Mouse (Mus musculus) myocyte (in vitro differentiated cells): ENCODE results near the gene Mum1. TPM values are rescaled to one million over a fixed set of nuclear protein-coding genes. Genes with fewer than 3 reads are reported as not detected.

Experiments
- H3K27me3 ChIP-seq: one replicate; pipeline ENCODE4 v1.6.1; 2011; ENCODE audit not compliant: control insufficient read depth, insufficient read depth, insufficient read length
- H3K36me3 ChIP-seq: one replicate; pipeline ENCODE4 v1.6.1; 2011; ENCODE audit not compliant: control insufficient read depth, insufficient read depth
- H3K4me2 ChIP-seq: one replicate; pipeline ENCODE4 v1.6.1; 2011; ENCODE audit warnings: low read depth, control low read depth
- H3K4me3 ChIP-seq: one replicate; pipeline ENCODE4 v1.5.1; 2011; ENCODE audit warnings: mild to moderate bottlenecking, control low read depth, moderate library complexity
- H3K79me2 ChIP-seq: one replicate; pipeline ENCODE4 v1.6.1; 2011; ENCODE audit not compliant: control insufficient read depth, insufficient read depth
- H3ac ChIP-seq: one replicate; pipeline ENCODE4 v1.6.1; 2011; ENCODE audit not compliant: control insufficient read depth, insufficient read length
- CEBPB ChIP-seq: IDR thresholded peaks from 2 replicates; pipeline ENCODE4 v1.6.1; 2011; ENCODE audit warnings: mild to moderate bottlenecking, moderate library complexity; ENCODE audit not compliant: poor library complexity, insufficient read depth, severe bottlenecking
- E2F4 ChIP-seq: IDR thresholded peaks from one replicate; pipeline ENCODE4 v1.6.1; 2011; ENCODE audit warnings: mild to moderate bottlenecking, control low read depth, moderate library complexity; ENCODE audit not compliant: insufficient read depth
- MAX ChIP-seq: IDR thresholded peaks from one replicate; pipeline ENCODE4 v1.6.1; 2011; ENCODE audit warnings: low read depth, mild to moderate bottlenecking, control low read depth
- MYOD1 ChIP-seq, 3 experiments: IDR thresholded peaks; one replicate each; pipeline ENCODE4 v1.6.1; 2011; ENCODE audit warnings: control low read depth in 2 of 3, low read depth in 2 of 3, mild to moderate bottlenecking in 2 of 3, moderate library complexity in 1 of 3; ENCODE audit not compliant: insufficient read length in 2 of 3, control insufficient read depth in 1 of 3
- MYOG ChIP-seq, 3 experiments: IDR thresholded peaks; one replicate each; pipeline ENCODE4 v1.6.1; 2011; ENCODE audit warnings: control low read depth in 2 of 3, low read depth in 2 of 3, mild to moderate bottlenecking in 2 of 3; ENCODE audit not compliant: insufficient read length in 2 of 3, control insufficient read depth in 1 of 3, insufficient read depth in 1 of 3
- POLR2A ChIP-seq: IDR thresholded peaks from one replicate; pipeline ENCODE4 v1.6.1; 2011; ENCODE audit warnings: low read depth, mild to moderate bottlenecking, control low read depth, moderate library complexity; ENCODE audit not compliant: insufficient read length
- POLR2AphosphoS2 ChIP-seq: IDR thresholded peaks from one replicate; pipeline ENCODE4 v1.6.1; 2011; ENCODE audit warnings: low read depth, control low read depth; ENCODE audit not compliant: insufficient read length
- REST ChIP-seq: IDR thresholded peaks from one replicate; pipeline ENCODE4 v1.6.1; 2011; ENCODE audit warnings: mild to moderate bottlenecking, control low read depth, moderate library complexity; ENCODE audit not compliant: insufficient read depth, insufficient read length
- SRF ChIP-seq: IDR thresholded peaks from one replicate; pipeline ENCODE4 v1.6.1; 2011; ENCODE audit warnings: low read depth; ENCODE audit not compliant: control insufficient read depth, insufficient read length
- TCF12 ChIP-seq: IDR thresholded peaks from one replicate; pipeline ENCODE4 v1.6.1; 2011; ENCODE audit warnings: mild to moderate bottlenecking, control low read depth; ENCODE audit not compliant: poor library complexity, insufficient read depth, severe bottlenecking
- TCF3 ChIP-seq: IDR thresholded peaks from one replicate; pipeline ENCODE4 v1.6.1; 2011; ENCODE audit warnings: low read depth, control low read depth; ENCODE audit not compliant: insufficient read length
- USF1 ChIP-seq: IDR thresholded peaks from one replicate; pipeline ENCODE4 v1.6.1; 2011; ENCODE audit warnings: low read depth, mild to moderate bottlenecking, control low read depth, moderate library complexity
- polyA plus RNA-seq: library from polyadenylated mRNA; unstranded; fragments of >200 nt; fragmentation: generic; extraction: Trizol; gene quantifications from one replicate; pipeline ENCODE4 v1.2.1, GENCODE M21; 2012; ENCODE audit warnings: missing spikeins

Mum1 gene
- polyA plus RNA-seq, 1 experiment = 30.7 TPM

DNA sequence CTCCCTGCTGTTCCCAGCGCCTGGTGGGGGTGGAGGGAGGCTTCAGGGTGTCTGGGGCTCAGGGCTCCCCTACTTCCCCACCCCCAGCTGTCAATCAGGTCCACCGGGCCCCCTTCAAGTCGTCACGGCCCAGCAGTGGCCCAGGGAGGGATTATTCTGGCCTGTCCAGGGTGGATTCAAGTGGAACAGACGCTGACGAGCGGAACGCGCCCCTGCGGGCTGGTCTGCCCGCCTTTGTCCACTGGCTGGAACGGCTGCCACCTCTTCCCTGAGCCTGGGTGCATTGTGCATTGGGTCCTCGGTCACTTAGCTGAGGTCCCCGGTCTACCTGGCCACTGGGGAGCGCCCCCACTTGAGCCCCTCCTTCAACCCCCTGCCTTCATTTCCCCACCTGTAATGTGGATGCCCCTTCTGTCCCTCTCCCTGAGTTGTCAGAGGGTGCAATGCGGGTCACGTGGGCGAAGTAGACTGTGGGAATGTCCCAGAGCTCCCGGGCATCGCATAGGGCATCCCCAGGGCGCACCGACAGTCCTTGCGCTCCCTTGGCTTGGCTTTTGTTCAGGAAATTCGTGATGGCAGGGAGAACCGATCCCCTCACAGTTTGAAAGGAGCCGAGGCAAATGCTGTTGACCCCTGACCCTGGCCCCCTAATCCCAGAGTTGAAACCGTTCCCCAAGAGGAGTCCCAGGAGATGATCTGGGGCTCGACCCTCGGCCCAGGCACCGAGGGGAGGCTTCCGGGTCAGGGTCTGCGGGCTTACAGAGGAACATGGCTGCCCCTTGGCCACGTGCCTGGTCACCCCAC is 29.3 kb upstream of the Mum1 start:
- H3K4me2 ChIP-seq = no peak overlapping the region
- TF ChIP-seq REST = no peak
- TF ChIP-seq MYOD1 (IDR thresholded peaks at IDR 0.05; ENCODE audit: control insufficient read depth in 1 of 3, insufficient read length in 2 of 3, low read depth in 2 of 3) = no peak
- no peak for TF ChIP-seq MYOG (IDR thresholded peaks at IDR 0.05; ENCODE audit: control insufficient read depth in 1 of 3, insufficient read depth in 1 of 3, insufficient read length in 2 of 3, low read depth in 2 of 3)
- no peak for TF ChIP-seq CEBPB
- TF ChIP-seq TCF12 = no peak
- TF ChIP-seq MAX = no peak
- no peak for TF ChIP-seq POLR2A
- no peak for TF ChIP-seq SRF
- no peak for TF ChIP-seq E2F4
- no peak for TF ChIP-seq USF1
- TF ChIP-seq TCF3 = no peak
- TF ChIP-seq POLR2AphosphoS2 = no peak
- H3K27me3 ChIP-seq = no peaks in the 10 kb centered on the region
- no peaks in the 10 kb centered on the region for H3K79me2 ChIP-seq
- no peak overlapping the region for H3K4me3 ChIP-seq
- H3ac ChIP-seq = no peak overlapping the region
- no peaks in the 10 kb centered on the region for H3K36me3 ChIP-seq

DNA sequence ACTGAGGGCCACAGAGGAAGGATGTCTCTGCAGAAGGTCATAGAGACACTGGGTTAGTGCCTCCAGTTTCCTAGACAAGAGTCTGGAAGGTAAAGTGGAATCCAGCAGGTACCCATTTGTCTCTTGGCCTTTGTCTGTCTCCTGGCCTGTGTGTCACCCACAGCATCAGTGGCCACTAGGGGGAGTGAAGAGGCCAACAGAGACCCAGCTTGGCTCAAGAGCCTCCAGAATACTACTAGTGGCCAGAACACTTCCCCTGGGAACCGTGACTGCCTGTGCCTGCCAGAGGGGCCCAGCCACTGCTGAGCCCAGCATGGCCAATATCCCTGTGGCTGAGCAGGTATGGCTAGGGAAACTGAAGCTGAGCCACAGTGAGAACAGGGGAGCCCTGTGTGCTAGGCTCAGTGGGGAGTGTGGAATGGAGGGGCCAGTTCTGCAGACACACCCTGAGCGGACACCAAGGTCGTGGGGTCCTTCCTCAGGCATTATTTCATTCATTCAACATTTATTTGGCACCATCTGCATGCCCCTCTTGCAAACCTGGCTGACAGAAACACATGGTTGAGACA is 26.7 kb upstream of the Mum1 start:
- Histone ChIP-seq H3K4me2 (no peak overlapping the region), H3K27me3 (no peaks in the 10 kb centered on the region), H3K4me3 (no peak overlapping the region), H3K36me3 (no peaks in the 10 kb centered on the region), H3K79me2 (no peaks in the 10 kb centered on the region), H3ac (no peak overlapping the region)
- TF ChIP-seq CEBPB = no peak
- no peak for TF ChIP-seq REST
- TF ChIP-seq TCF3 = no peak
- TF ChIP-seq SRF = no peak
- no peak for TF ChIP-seq MYOD1 (IDR thresholded peaks at IDR 0.05; ENCODE audit: control insufficient read depth in 1 of 3, insufficient read length in 2 of 3, low read depth in 2 of 3)
- no peak for TF ChIP-seq MYOG (IDR thresholded peaks at IDR 0.05; ENCODE audit: control insufficient read depth in 1 of 3, insufficient read depth in 1 of 3, insufficient read length in 2 of 3, low read depth in 2 of 3)
- no peak for TF ChIP-seq POLR2A
- no peak for TF ChIP-seq USF1
- TF ChIP-seq POLR2AphosphoS2 = no peak
- no peak for TF ChIP-seq TCF12
- TF ChIP-seq E2F4 = no peak
- TF ChIP-seq MAX = no peak

DNA sequence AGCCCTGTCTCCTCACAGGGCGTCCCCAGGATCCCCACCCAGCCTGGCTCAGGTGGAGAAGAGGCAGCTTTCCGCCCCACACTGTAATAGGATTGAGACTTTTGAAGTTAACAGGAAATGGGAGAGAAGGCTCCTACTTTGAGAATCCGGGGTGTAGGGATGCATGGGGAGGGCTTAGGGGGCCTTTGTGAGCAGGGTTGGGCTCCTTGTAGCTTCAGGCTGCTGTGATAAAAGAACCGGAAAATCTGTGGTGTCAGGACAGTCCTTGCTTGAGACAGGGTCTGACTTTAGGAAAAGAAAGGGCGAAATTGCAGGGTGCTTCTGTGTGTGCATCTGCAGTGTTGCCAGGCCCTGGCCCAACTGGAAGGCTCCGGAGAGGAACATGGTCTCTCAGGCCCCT is 25.7 kb upstream of the Mum1 start:
- H3K27me3 ChIP-seq = no peaks in the 10 kb centered on the region
- H3ac ChIP-seq = no peak overlapping the region
- H3K4me3 ChIP-seq = no peak overlapping the region
- H3K79me2 ChIP-seq = no peaks in the 10 kb centered on the region
- no peaks in the 10 kb centered on the region for H3K36me3 ChIP-seq
- TF ChIP-seq MYOG (IDR thresholded peaks at IDR 0.05; ENCODE audit: control insufficient read depth in 1 of 3, insufficient read depth in 1 of 3, insufficient read length in 2 of 3, low read depth in 2 of 3) = no peak
- no peak for TF ChIP-seq USF1
- H3K4me2 ChIP-seq = no peak overlapping the region

- H3K79me2 ChIP-seq = no peaks in the 10 kb centered on the region
- TF ChIP-seq USF1 (no peak), TCF12 (no peak), E2F4 (no peak), SRF (no peak), TCF3 (no peak), CEBPB (no peak), POLR2AphosphoS2 (no peak), POLR2A (no peak), MYOG (IDR thresholded peaks at IDR 0.05; ENCODE audit: control insufficient read depth in 1 of 3, insufficient read depth in 1 of 3, insufficient read length in 2 of 3, low read depth in 2 of 3) (no peak), REST (no peak)
- no peak overlapping the region for H3K4me3 ChIP-seq
- H3K27me3 ChIP-seq = no peaks in the 10 kb centered on the region
- H3ac ChIP-seq = no peak overlapping the region
- no peak overlapping the region for H3K4me2 ChIP-seq
- no peaks in the 10 kb centered on the region for H3K36me3 ChIP-seq
These were observed 22.2 kb upstream of the Mum1 start for GRCm38 (mm10) chr10:80204055-80204454.

DNA sequence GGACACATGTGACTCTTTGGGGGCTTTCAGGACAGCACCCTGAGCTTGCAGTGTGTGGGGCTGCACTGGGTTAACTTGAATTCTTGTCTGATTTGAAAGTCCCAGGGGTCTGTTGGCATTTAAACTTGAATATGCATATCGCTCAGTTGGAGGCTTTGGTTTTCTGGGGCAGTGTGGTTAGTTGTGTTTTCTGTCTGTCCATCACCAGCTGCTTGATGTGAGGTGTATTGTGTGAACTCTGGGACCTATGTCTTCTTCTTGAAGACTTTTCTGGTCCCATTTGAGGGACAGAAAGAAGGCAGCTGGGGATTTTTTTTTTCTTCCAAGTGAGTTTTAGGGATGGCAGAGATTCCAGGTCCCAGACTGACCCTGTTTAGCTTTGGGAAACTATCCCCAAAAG is 19.0 kb upstream of the Mum1 start:
- Histone ChIP-seq H3K4me2 (no peak overlapping the region), H3K79me2 (no peaks in the 10 kb centered on the region), H3K4me3 (no peak overlapping the region), H3K36me3 (no peaks in the 10 kb centered on the region), H3ac (no peak overlapping the region), H3K27me3 (no peaks in the 10 kb centered on the region)
- no peak for TF ChIP-seq CEBPB
- no peak for TF ChIP-seq TCF3
